Mouse (Mus musculus) forebrain, embryonic 11.5 days (tissue): ENCODE data around the gene Gm20917. TPM values are rescaled to one million over a fixed set of nuclear protein-coding genes. Genes with fewer than 3 reads are reported as not detected.
"Not testable (repeated sequence)": the region's sequence is repeated elsewhere in the genome, so short reads cannot be mapped to it uniquely, and the experiment has no call there.

ENCODE experiments used
- ATAC-seq: fragments of 200-750 bp; cut with Nextera tagmentation; replicated peaks from 2 replicates; pipeline ENCODE4 v1.8.0; 2017; ENCODE audit warnings: moderate TSS enrichment; ENCODE audit not compliant: low FRiP score
- DNase-seq: peaks from one replicate; pipeline ENCODE4 v3.0.0-alpha.2; 2017; ENCODE audit warnings: low spot score
- H3K27ac ChIP-seq: fragments of 300-500 bp; sonication (generic); 2 replicates; pipeline ENCODE4 v1.5.1; 2014; ENCODE audit warnings: low read depth, low read length
- H3K27me3 ChIP-seq: fragments of 300-500 bp; sonication (generic); 2 replicates; pipeline ENCODE4 v1.6.1; 2014; ENCODE audit warnings: mild to moderate bottlenecking, low read length, mixed read lengths; ENCODE audit not compliant: control insufficient read depth, insufficient read depth
- H3K36me3 ChIP-seq: fragments of 300-500 bp; sonication (generic); 2 replicates; pipeline ENCODE4 v1.6.1; 2014; ENCODE audit warnings: mild to moderate bottlenecking, low read length, moderate library complexity, mixed read lengths; ENCODE audit not compliant: control insufficient read depth, insufficient read depth
- H3K4me1 ChIP-seq: fragments of 300-500 bp; sonication (generic); replicated peaks from 2 replicates; pipeline ENCODE4 v1.6.1; 2014; ENCODE audit warnings: low read length, mixed read lengths; ENCODE audit not compliant: control insufficient read depth, insufficient read depth
- H3K4me2 ChIP-seq: fragments of 300-500 bp; sonication (generic); 2 replicates; pipeline ENCODE4 v1.6.1; 2014; ENCODE audit warnings: low read depth, mild to moderate bottlenecking, low read length, moderate library complexity, mixed read lengths; ENCODE audit not compliant: severe bottlenecking
- H3K4me3 ChIP-seq: fragments of 300-500 bp; sonication (generic); 2 replicates; pipeline ENCODE4 v1.5.1; 2014; ENCODE audit warnings: low read depth, low read length
- H3K9ac ChIP-seq: fragments of 300-500 bp; sonication (generic); 2 replicates; pipeline ENCODE4 v1.6.1; 2014; ENCODE audit warnings: low read length
- H3K9me3 ChIP-seq: fragments of 300-500 bp; sonication (generic); 2 replicates; pipeline ENCODE4 v1.6.1; 2016; ENCODE audit warnings: low read length, mixed read lengths; ENCODE audit not compliant: control insufficient read depth
- WGBS: fragments of 180-500 bp; shearing (Covaris S2); extraction: QIAGEN DNeasy Blood & Tissue Kit; methylation state at CpG from one replicate; pipeline ENCODE4 v1.1.7; 2014; 5-methylcytosine and 5-hydroxymethylcytosine counted together
- polyA plus RNA-seq: library from polyadenylated mRNA; unstranded; fragments of >200 nt; fragmentation: Nextera tagmentation; extraction: Ambion mirVana; gene quantifications from 2 replicates; pipeline ENCODE4 v1.2.1, GENCODE M21; 2014

Gm20917 gene
- polyA plus RNA-seq = not detected in 2 replicates

DNA sequence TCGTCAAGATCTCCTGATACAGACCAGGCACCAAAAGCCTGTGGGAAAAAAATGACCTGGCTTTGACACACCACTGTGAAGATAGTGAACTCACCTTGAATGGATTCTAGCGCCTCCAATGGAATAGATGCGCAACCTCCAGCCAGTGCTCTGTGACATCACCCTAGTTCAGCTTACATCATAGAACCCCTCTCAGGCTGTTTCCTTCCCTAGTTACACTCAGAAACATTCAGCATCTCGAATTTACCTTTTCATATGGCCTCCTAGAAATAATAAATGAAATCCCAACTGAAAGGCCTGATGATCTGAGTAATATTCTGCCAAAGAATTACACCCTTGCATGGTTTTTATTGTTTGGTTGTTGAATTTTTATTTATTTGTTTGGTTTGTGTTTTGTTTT lies at the start of gene Gm20917:
Gene Gm20917 (minus strand): TSS at position 101 of the 400 bp plus-strand sequence.
- not testable (repeated sequence) for ATAC-seq, H3K9ac ChIP-seq, H3K4me2 ChIP-seq, H3K27me3 ChIP-seq, H3K36me3 ChIP-seq, H3K27ac ChIP-seq, DNase-seq, H3K4me3 ChIP-seq, H3K4me1 ChIP-seq, H3K9me3 ChIP-seq
- WGBS = no CpG with 5 or more reads among the region's 4 CpGs

Other genes with a start within 250 kb of the Gm20917 start
- not detected in 2 replicates for gene Gm20916, start 168.4 kb upstream of the Gm20917 start, polyA plus RNA-seq